Mouse (Mus musculus): ENCODE measurements at regions not wholly inside any gene's neighbourhood (a gene's known extent, or its start where the extent isn't known, plus 50 kb on each side); places are given as distances from the start of the nearest gene placed in this dataset.
A peak's percentile ranks its signal among the peaks of the same experiment; 100 is the strongest.

DNA sequence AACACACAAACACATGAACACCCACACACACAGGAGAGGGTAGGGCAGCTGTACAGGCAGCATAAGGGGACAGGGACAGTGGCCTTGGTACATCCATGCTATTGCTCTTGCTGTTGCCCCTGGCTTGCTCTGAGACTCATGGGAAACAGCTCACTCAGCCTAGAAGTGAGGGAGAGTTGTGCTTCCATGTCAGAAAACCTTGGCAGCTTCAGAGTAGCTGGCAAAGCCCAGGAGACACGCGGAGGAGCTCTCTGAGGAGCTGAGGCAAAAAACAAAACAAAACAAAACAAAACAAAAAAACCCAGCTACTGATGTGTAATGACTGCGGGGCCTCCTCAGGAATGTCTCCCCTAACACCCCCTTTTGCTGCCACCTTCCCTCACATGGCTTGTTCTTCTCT, 321.6 kb upstream of the Dio3 start:
- Histone ChIP-seq H3K4me2 (no peak overlapping the region), H3K27me3 (peaks cover 9% of the 10 kb centered on the region; the same call in 1 of the 2 replicates), H3K27ac (no peak overlapping the region), H3K4me3 (no peak overlapping the region), H3K9me3 (replicated peaks) (no peaks in the 10 kb centered on the region), H3K4me1 (replicated peaks) (0 out of 2 replicates have a peak, but pooled peaks cover 4% of the 10 kb centered on the region), H3K9ac (no peak overlapping the region), H3K36me3 (no peaks in the 10 kb centered on the region)
- ATAC-seq (replicated peaks; ENCODE audit: insufficient number of reproducible peaks, insufficient read depth, low FRiP score, low read depth) = no peak
- WGBS = 78% methylated on average over 3 of the region's 3 CpGs

DNA sequence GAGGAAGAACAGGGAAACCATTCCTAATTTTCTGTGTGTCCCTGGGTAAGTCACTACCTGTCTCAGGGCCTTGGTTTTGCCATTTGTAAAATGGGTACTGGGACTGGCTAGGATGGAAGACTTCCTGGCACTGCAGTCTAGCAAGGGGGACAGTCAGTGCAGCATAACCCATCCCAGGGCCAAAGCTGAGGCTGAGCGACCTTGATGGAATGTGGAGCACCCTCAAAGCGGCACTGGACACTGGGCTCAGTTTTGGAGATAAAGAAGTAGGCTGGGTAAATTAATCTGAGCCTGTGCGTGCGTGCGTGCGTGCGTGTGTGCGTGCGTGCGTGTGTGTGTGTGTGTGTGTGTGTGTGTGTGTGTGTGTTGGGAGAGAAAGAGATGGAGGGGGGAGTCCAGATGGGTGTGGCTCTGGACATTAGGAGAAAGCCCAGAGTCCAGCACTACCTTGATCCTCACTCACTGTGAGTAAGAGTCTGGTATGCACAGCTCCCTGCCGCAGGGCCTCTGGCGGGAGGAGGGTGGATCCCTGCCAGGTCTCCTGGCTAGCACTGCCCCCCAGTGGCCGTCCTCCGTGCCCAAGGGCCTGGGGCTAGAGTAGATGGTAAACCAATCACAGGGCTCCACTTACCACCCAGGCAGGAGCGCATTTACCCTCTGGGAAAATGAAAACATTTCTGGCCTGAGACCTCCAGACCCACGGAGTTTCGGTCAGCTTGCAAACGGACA, 320.3 kb upstream of the Dio3 start:
- H3K4me3 ChIP-seq = no peak overlapping the region
- no peaks in the 10 kb centered on the region for H3K9me3 ChIP-seq (replicated peaks)
- peak; percentile 83 for ATAC-seq (replicated peaks; ENCODE audit: insufficient number of reproducible peaks, insufficient read depth, low FRiP score, low read depth)
- H3K27ac ChIP-seq = no peak overlapping the region
- H3K4me1 ChIP-seq (replicated peaks) = 0 out of 2 replicates have a peak, but pooled peaks cover 4% of the 10 kb centered on the region
- no peak overlapping the region for H3K9ac ChIP-seq
- no peaks in the 10 kb centered on the region for H3K36me3 ChIP-seq
- peaks cover 12% of the 10 kb centered on the region; the same call in 1 of the 2 replicates for H3K27me3 ChIP-seq
- WGBS = 41% methylated on average over 18 of the region's 18 CpGs
- no peak overlapping the region for H3K4me2 ChIP-seq

DNA sequence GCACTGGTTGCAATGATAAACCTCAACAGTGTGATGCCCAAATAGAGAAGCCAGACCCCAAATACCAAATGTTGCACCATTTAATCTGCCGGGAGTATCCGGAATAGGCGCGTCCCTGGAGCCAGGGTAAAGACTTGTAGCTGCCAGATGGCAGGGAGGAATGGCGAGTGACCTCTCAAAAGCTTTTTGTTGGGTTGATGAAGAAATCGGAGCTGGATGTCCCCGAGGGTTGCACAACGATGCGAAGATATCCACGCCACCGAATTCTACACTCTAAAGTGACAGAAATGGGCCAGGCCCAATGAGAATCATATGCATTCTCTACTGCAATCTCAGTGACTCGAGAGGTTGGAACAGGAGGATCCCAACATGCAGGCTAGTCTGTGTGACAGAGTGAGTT, 312.1 kb upstream of the Dio3 start:
- no peak for ATAC-seq (replicated peaks; ENCODE audit: insufficient number of reproducible peaks, insufficient read depth, low FRiP score, low read depth)
- Histone ChIP-seq H3K9me3 (replicated peaks) (no peaks in the 10 kb centered on the region), H3K27me3 (peaks cover 7% of the 10 kb centered on the region; the same call in 1 of the 2 replicates), H3K4me1 (replicated peaks) (no peaks in the 10 kb centered on the region), H3K4me2 (no peak overlapping the region), H3K27ac (no peak overlapping the region), H3K36me3 (no peaks in the 10 kb centered on the region), H3K9ac (no peak overlapping the region), H3K4me3 (no peak overlapping the region)
- 87% methylated on average over 12 of the region's 12 CpGs for WGBS

DNA sequence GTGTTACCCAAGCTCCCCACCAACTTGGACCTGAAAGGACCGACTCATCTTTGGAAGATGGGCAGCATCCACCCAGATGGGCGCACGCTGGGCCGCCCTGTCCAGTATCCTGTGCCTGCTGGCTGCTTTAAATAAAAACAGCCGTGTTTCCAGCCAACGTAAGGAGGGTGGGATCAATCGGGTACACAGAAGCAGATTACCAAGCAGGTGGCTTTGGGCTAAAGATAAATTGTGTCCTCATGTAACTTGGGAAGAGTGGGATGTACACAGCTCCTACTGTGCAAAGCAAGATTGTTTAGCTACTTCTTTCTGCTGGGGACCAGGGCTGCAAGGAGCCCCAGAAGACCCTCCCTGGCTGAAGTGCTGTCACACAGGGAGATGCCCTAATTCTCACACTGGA, 310.6 kb upstream of the Dio3 start:
- no peak overlapping the region for H3K4me2 ChIP-seq
- no peak overlapping the region for H3K9ac ChIP-seq
- WGBS = 79% methylated on average over 7 of the region's 7 CpGs
- no peaks in the 10 kb centered on the region for H3K4me1 ChIP-seq (replicated peaks)
- H3K36me3 ChIP-seq = no peaks in the 10 kb centered on the region
- H3K4me3 ChIP-seq = no peak overlapping the region
- H3K27me3 ChIP-seq = peaks cover 6% of the 10 kb centered on the region; the same call in 1 of the 2 replicates
- H3K9me3 ChIP-seq (replicated peaks) = no peaks in the 10 kb centered on the region
- ATAC-seq (replicated peaks; ENCODE audit: insufficient number of reproducible peaks, insufficient read depth, low FRiP score, low read depth) = no peak
- H3K27ac ChIP-seq = no peak overlapping the region

DNA sequence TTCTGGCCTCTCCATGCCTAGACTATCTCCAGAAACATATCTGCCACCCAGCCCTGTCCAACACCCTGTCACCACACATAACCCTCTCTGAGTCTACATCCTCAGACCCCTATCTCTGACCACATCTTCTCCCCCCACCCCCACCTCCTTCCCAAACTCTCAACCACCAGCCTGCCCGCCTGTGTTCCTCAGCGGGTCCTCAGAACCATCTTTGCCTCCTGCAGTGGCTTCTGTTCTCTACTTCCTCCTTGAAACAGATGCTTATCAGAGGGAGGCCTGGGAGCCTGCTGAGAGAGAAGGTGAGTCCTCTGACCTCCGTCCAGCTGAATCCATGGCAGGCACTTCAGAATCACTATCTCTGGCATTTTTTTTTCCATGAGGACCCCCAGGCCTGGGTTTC, 307.4 kb upstream of the Dio3 start:
- WGBS = 48% methylated on average over 3 of the region's 3 CpGs
- H3K9me3 ChIP-seq (replicated peaks) = no peaks in the 10 kb centered on the region
- H3K27ac ChIP-seq = no peak overlapping the region
- H3K4me1 ChIP-seq (replicated peaks) = no peaks in the 10 kb centered on the region
- H3K4me2 ChIP-seq = no peak overlapping the region
- no peaks in the 10 kb centered on the region for H3K36me3 ChIP-seq
- no peak overlapping the region for H3K9ac ChIP-seq
- no peaks in the 10 kb centered on the region for H3K27me3 ChIP-seq
- no peak for ATAC-seq (replicated peaks; ENCODE audit: insufficient number of reproducible peaks, insufficient read depth, low FRiP score, low read depth)
- H3K4me3 ChIP-seq = no peak overlapping the region

DNA sequence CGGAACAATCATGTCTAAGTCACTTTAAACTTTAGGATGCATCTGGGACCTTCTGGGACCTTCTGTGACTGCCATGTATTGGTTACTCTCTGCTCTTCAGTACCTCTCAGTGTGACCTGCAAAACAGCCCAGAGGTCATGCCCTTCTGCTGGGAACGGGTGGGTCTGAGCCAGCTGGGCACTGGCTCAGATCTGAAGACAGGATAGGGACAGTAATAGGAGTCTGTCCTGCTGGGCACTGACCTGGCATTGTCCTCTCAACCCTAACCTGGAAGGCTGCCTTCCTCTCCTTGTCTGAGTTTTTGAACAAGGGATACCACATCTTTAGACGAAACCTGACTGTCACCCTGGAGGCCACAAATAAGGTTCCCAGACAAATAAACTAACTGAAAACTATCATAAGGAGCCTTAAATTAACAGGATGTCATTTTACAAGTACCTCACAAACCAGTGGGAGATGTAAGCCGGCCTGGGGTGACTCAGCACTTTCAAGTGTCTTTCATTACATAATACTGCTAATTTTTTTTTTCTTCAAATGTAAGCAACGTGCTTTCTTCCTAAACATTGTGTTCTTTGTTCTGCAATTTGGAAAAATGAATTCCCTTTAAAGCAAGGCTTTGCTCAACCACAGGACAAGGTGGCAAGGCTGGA, 306.4 kb upstream of the Dio3 start:
- Histone ChIP-seq H3K27me3 (no peaks in the 10 kb centered on the region), H3K36me3 (no peaks in the 10 kb centered on the region), H3K27ac (no peak overlapping the region), H3K9ac (no peak overlapping the region), H3K9me3 (replicated peaks) (no peaks in the 10 kb centered on the region), H3K4me2 (no peak overlapping the region), H3K4me3 (no peak overlapping the region), H3K4me1 (replicated peaks) (no peaks in the 10 kb centered on the region)
- 67% methylated on average over 5 of the region's 5 CpGs for WGBS
- ATAC-seq (replicated peaks; ENCODE audit: insufficient number of reproducible peaks, insufficient read depth, low FRiP score, low read depth) = no peak

DNA sequence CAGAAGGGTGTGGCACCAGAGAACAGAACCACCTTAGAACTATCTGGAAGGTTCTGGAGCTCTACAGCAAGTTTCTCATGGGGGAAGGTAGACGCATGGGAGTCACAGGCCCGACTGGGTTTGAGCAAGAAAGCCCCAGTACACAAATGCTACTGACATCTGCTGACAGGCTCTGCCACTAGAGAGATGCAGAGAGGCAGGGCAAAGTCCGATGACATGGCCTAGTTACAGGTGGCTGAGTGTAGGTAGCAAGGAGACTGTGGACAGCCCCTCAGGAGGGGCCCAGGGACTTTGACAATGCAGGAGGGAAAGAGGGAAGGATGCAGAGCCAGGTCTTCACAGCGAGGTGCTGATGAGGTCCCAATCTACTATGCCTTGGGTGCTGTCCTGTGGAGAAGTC, 305.3 kb upstream of the Dio3 start:
- no peaks in the 10 kb centered on the region for H3K27me3 ChIP-seq
- no peak overlapping the region for H3K27ac ChIP-seq
- no peaks in the 10 kb centered on the region for H3K9me3 ChIP-seq (replicated peaks)
- H3K9ac ChIP-seq = no peak overlapping the region
- no peak for ATAC-seq (replicated peaks; ENCODE audit: insufficient number of reproducible peaks, insufficient read depth, low FRiP score, low read depth)
- no peaks in the 10 kb centered on the region for H3K36me3 ChIP-seq
- no peaks in the 10 kb centered on the region for H3K4me1 ChIP-seq (replicated peaks)
- 67% methylated on average over 4 of the region's 4 CpGs for WGBS
- no peak overlapping the region for H3K4me2 ChIP-seq
- H3K4me3 ChIP-seq = no peak overlapping the region

DNA sequence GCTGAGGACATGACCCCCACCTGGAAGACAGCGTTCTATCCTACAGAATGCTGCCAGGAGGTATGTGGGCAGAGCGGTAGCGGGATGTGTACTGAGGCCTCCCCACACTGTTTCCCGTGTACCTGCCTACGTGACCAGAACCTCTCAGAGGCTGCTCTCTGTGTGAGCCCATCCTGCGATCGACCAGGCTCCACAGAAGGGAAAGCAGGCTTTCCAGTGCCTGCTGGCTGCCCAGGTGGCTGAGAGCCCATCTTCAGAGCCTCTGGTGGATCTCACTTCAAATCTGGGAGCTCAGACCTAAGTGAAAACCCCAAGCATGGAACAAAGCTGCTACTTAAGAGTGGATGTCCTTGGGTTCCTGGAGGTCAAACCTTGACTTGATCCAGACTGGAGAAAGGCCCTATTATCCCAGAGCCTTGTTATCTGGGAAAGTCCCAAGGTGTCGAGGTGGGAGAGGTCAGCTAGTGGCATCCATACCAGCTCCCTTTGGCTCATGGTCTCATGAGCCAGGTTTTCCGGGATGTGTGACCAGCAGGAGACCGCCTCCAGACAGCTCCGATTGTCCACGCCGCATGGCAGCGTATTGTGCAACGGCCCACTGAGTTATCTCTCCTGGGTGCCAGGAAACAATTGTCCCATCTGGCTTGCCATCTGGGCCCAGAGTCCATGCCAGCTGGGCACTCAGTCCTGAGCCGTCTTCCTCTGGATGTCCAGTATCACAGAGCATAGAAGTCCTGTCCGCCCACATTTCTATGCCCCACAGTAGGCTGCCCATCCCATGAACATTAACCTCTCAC, 303.5 kb upstream of the Dio3 start:
- no peak overlapping the region for H3K4me2 ChIP-seq
- H3K4me1 ChIP-seq (replicated peaks) = no peaks in the 10 kb centered on the region
- 83% methylated on average over 17 of the region's 17 CpGs for WGBS
- ATAC-seq (replicated peaks; ENCODE audit: insufficient number of reproducible peaks, insufficient read depth, low FRiP score, low read depth) = no peak
- no peak overlapping the region for H3K4me3 ChIP-seq
- no peaks in the 10 kb centered on the region for H3K27me3 ChIP-seq
- H3K9me3 ChIP-seq (replicated peaks) = no peaks in the 10 kb centered on the region
- H3K36me3 ChIP-seq = no peaks in the 10 kb centered on the region
- no peak overlapping the region for H3K9ac ChIP-seq
- no peak overlapping the region for H3K27ac ChIP-seq

DNA sequence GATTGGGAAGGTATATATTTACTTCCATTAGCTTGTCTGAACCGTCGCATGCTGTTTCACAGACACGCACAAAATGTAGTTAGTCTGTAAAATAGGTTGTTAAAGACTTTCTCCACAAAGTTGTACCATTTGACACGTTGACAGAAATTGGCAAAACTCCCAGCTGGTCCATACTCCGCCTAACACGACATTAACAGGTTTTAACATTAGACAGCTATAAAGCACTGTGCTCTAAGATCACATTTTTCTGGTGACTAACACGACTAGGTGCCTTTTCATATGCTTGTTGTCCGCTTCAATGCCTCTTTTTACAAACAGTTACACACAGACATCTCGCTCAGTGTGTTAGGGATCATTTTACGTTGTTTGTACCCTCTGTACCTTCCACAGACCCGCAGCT, 294.2 kb upstream of the Dio3 start:
- Histone ChIP-seq H3K9me3 (replicated peaks) (no peaks in the 10 kb centered on the region), H3K36me3 (no peaks in the 10 kb centered on the region), H3K9ac (no peak overlapping the region), H3K27ac (no peak overlapping the region), H3K4me3 (no peak overlapping the region), H3K27me3 (no peaks in the 10 kb centered on the region), H3K4me2 (no peak overlapping the region), H3K4me1 (replicated peaks) (no peaks in the 10 kb centered on the region)
- WGBS = 78% methylated on average over 11 of the region's 11 CpGs
- ATAC-seq (replicated peaks; ENCODE audit: insufficient number of reproducible peaks, insufficient read depth, low FRiP score, low read depth) = no peak

DNA sequence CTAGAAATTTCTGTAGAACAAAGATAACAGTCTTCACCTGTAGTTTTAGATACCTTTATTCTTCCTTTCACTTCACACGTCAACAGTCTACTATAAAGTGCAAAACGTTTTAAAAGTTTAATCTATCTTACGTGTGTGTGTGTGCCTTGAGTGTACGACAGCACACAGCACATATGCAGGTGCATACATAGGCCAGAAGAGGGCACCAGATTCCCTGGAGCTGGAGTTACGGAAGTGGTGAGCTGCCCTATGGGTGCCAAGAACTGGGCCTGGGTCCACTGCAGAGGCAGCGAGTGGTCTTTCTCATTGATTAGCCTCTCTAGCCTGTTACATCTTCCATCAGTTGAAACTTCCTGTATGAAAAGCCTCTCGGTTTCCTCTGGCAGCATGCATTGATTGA, 285.5 kb upstream of the Dio3 start:
- no peak for ATAC-seq (replicated peaks; ENCODE audit: insufficient number of reproducible peaks, insufficient read depth, low FRiP score, low read depth)
- Histone ChIP-seq H3K4me3 (no peak overlapping the region), H3K4me1 (replicated peaks) (no peaks in the 10 kb centered on the region), H3K9me3 (replicated peaks) (no peaks in the 10 kb centered on the region; the same call in 1 of the 2 replicates), H3K27ac (no peak overlapping the region), H3K9ac (no peak overlapping the region), H3K4me2 (no peak overlapping the region), H3K36me3 (no peaks in the 10 kb centered on the region), H3K27me3 (no peaks in the 10 kb centered on the region)
- 86% methylated on average over 7 of the region's 7 CpGs for WGBS

DNA sequence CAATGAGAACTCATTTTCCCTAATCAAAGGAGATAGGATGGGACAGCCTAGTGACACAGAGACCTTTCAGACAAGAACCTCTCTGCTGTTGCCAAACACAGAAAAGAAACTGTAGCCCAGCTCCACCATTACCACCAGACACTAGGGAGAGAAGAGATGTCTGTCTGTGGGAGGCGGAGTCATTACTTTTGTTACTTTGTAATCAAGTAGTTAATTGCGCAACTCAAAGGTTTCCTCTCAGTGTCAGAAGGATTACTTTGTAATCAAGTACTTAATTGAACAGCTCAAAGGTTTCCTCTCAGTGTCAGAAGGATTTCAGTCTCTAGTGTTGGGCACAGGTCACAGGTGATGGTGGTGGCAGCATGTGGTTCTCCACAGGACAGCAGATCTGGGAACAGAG, 276.2 kb upstream of the Dio3 start:
- Histone ChIP-seq H3K27me3 (no peaks in the 10 kb centered on the region), H3K9ac (no peak overlapping the region), H3K27ac (no peak overlapping the region), H3K4me1 (replicated peaks) (no peaks in the 10 kb centered on the region), H3K9me3 (replicated peaks) (no peaks in the 10 kb centered on the region), H3K4me2 (no peak overlapping the region), H3K36me3 (no peaks in the 10 kb centered on the region), H3K4me3 (no peak overlapping the region)
- no peak for ATAC-seq (replicated peaks; ENCODE audit: insufficient number of reproducible peaks, insufficient read depth, low FRiP score, low read depth)
- WGBS = 98% methylated on average over 2 of the region's 2 CpGs

All from heart, embryonic 15.5 days (tissue).